Mouse (Mus musculus) right cerebral cortex, postnatal 14 days (tissue): ENCODE measurements around the gene Erich6.

ENCODE experiments used
- DNase-seq: peaks from one replicate; pipeline ENCODE4 v3.0.0; 2022

Gene Erich6

DNA sequence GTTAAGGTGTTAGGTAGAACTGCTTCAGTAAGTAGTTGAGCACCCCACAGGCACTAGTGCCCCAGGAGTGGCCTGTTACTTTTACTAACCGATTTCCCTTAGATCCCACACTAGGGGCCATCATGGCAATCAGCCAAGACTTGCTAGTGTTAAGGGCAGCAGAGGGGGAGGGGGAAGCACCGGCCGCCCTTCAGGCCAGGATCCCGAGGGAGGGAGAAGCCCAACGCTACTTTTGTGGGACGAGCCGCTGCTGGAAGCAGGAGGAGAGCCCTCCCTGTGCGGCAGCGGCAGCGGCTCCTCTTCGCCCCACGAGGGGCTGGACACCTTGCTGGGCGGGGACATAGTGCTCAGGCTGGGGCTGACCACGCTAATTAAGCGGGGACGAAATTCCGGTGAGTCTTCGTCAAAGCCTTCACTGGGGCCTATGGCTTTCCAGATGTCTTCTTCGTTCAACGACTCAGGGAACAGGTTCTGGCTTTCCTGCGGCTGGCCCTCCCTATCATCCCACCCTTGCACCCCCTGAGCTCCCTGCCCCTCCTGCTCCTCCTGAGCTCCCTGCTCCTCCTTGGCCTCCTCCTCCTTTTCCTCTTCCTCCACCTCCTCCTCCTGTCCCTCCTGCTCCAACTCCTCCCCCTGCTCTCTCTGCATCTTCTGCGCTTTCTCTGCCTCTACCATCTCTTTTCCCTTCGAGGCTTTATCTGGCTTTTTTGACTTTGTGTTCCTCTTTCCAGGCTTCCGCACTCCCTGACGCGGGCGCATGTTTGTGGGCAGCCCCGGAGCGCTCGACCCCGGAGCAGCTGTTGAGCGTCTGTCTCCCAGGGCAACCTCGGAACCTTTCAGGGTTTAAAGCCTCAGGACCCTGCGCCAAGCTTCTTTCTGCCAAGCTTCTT is at the start of gene Erich6:
Gene Erich6, minus strand, starts transcription at position 802 of the 890 bp plus-strand sequence.
- peak; percentile 17 for DNase-seq

DNA sequence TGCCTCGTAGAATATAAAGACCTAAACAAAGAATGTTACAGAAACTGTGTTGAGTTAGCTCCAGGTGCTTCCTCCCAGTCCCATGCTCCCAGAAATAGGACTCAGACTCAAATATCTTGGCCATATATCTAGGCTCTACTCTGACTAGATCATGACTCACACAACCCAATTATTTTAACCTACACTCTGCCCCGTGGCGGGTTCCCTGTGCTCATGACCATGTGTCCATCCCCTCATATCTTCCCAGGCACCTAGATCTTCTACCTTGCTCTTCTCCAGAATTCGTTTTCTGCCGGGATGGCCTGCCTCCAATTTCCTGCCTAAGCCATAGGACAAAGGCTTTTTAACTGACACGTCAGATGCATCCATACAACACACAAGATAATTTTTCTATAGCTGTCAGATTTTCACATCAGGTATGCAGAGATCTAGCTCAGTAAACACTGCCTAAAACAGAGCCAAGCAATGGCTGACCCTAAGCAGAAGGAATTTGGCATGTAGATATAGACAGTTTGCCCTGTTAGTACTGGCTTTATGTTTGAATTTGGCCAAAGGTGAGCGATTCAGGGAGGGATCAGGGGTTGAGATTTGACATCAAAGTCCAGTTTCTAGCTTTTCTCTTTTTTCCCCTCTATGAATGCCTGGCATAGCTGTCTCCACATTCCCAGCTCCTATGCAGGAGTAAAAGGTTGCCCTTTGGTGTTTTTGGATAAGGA is 49.4 kb upstream of the Erich6 start:
- no peak for DNase-seq

- DNase-seq = no peak
Observed at GRCm38 (mm10) chr3:58685396-58685795, 48.4 kb upstream of the Erich6 start.

- no peak for DNase-seq
Observed at GRCm38 (mm10) chr3:58683346-58683745, 46.3 kb upstream of the Erich6 start.

DNA sequence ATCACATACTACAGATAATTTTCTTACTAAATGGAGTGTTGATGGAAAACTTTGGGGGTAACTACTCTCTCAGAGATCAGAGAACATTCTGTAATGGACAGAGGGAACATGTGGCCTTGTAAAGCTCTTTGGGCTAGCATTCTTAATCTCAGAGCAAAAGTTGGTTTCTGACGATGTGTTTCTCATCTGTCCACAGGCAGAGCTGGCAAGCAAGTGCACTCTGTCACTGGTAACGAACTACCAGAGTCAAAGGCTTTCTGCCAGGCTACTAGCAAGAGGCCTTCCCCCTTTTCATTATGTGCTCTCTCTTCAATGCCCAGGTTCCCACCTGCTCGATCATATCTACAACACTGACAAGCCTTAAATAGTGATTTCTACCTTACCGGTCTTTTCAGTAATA is 45.3 kb upstream of the Erich6 start:
- DNase-seq = no peak

DNA sequence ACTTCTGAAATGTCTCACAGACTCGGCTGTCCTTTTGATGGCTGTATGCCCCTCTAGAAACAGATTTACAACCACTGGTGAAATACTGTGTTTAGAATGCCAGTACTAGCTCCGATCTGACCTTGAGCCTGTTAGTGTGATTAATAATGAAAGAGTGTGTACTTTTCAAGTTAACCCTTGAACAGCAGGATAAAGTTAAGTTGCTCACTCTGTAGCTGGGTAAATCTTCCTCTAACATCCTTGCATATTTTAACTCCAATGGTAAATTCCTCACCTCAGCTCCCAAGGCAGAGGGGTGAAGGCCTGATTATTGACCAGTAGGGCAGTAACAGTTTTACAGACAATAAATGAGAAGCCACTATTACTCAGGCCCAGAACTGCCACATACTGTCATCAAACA is 44.8 kb upstream of the Erich6 start:
- DNase-seq = no peak

DNA sequence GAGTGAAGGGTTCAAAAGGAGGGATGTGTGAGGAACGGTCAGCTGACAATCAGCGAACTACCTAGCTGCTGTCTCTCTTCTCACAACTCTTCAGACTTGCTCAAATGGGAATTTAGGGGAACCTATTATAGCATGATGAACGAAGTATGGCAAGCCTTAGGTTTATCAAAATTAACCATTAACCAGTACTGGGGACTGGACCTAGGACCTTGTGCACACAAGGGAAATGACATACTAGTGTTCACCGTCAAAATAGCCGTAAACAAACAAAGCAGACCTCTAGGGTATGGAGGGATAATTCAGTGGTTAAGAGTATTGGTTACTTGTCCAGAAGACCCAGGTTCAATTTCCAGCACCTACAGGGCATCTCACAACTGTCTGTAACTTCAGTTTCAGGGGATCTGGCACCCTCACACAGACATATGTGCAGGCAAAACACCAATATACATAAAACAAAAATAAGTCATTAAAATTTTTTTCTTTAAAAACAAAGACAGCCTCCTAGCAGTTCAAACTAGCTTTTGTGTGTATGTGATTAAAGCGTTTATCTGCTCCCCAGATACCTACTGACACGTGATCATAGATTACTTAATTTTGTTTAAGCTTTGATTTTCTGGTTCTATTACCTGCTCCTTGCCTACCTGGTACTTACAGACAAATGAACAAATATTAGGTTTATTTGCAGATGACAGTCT is 44.1 kb upstream of the Erich6 start:
- no peak for DNase-seq

GRCm38 (mm10) chr3:58679996-58680395 is 43.0 kb upstream of the Erich6 start:
- DNase-seq = no peak

DNA sequence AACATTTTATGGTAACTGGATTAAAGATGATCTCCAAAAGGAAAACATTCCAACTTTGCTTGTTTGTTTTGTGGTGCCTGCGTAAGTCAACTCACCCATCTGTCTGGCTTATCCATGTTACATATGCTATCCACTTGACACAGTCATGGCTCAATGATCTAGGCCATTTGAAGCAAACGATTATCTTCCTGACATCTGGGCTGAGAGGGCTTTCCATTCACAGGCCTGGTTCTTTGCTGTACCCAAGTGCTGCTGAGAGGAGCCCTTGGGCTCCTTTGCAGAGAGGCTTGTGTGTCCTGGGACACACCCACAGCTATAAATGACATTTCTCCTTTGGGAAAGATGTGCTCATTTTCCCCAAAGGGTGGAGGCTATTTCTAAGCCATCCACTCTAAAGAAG is 41.9 kb upstream of the Erich6 start:
- no peak for DNase-seq

DNA sequence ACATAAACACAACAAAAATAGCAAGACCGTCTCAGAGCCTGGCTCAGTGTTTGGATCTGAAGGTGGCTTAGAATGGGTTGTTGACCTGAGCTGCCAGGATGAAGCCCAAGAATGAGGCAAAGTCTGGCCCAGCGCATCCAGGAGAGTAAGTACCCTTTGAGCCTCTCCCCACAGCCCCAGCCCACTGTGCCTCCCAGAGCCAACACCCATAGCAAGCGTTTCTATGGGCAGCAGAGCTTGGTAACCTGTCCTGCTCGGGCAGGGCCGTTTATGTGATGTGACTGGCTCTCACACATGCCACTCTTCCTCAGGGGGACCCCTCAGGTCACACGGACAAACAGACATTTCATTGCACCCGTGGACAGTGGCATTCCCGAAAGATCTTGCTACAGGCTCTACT is 41.4 kb upstream of the Erich6 start:
- DNase-seq = no peak

DNA sequence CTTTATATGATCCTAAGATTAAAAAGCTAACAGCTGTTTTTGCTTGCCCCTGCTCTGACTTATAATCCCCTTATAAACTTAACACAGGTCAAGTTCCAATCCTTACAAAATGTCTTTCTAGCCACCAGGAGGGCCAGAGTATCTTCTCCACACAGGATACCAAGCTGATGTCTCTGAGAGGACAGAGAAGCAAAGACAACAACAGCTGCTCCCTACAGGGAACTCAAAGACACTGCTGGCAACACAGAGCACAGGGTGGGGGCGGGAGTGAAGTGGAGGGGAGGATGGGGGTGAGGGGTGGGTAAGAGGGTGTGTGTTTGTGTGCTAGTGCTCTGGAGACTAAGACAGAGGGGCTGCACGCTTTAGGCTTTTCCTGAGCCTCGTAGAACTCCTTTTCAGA is 40.6 kb upstream of the Erich6 start:
- no peak for DNase-seq

- DNase-seq = no peak
Observed at GRCm38 (mm10) chr3:58673295-58673694, 36.3 kb upstream of the Erich6 start.

DNA sequence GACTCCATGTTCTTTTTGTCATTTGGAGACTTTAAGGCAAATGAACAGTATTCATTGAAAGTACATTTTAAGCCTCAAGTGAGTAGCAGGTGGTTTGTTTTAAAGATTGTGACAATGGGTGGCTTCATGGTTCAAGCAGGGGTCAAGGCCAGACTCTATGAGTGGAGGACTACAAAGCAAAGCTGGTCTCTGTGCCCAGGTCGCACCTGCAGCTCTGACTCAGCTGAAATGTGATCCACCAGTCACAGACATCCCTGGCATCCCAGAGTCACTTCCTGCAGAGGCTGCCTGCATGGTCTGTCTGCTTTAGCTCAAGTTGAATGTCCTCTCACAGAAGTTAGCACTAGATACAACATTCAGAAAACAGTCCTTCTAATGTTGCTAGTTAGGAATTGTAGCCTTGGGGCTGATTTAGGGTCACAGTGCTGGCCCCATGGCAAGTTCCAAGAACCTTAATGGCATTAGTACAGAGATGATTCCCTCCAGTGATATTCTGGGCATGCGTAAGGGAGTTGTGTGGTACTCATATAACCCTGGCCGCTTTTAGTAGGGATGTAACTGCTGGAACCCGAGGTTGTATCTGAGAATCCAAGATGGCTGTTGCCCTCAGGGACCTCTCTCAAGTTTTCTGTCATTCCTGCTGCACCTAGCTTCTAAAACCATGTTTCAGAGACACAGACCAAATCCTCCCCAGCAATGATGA is 35.6 kb upstream of the Erich6 start:
- DNase-seq = no peak

DNA sequence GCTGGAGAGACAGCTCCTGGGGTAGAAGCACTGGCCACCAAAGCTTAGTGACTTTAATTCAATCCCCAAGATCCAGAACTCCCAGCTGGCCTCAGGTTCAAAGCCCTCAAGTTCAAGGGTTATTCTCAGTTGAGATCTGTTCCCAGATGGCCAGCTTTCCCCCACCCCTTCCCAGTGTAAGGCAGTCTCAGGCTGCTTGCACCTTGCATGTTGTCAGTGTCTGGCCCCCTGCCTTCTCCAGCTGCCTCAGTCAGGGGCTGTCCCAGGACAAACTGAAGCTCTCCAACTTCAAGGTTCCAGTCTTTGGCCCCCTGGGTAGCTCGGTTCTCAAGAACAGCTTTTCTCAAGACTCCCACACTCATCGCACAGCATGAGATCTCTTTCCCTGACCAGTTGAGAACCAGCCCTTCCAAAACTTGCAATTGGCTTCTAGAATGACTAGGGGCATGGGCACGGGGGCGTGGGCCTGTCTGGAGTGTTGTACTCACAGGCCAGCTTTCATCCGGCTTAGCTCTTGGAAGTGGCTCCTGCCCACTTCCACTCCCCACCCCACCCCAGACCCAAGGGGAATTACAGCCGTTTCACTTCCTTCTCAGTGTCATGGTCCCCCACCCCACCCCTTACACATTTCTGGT is 34.7 kb upstream of the Erich6 start:
- DNase-seq = no peak

DNA sequence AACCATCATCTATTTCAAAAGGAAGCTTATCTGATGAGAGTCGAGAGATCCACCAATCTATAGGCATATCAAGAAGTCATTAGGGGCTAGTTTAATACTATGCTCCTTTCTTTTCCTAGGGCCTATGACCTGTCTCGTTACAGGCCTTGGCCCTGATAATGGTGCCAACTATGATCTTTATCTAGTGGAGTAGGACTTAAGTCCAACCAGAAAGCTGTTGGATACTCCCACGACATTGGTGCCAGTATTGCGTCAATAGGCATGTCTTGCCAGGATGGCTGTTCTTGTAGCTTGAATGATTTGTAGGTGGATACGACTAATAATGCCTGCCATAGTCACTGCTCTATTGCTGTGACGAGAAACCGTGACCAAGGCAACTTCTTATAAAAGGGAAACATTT is 27.0 kb upstream of the Erich6 start:
- no peak for DNase-seq

GRCm38 (mm10) chr3:58660636-58661035 is 23.6 kb upstream of the Erich6 start:
- DNase-seq = no peak

DNA sequence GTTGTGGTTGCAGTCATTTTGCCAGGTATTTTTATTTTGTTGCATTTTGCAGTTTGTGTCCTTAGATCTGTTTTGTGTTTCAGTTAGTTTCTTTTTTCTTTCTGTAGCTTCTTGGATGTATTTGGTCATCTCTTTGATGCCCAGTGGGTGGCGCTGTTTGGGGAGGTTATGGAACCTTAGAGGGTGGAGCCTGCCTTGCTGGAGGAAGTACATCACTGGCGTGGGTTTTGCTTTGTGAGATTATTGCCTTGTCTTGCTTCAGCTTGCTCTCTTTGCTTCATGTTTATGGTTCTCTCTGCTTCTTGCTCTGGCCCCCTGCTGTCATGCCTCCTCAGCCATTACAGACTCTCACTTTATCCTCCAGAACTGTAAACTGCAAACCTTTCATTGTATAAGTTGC is 20.3 kb upstream of the Erich6 start:
- DNase-seq = peak; percentile 54

DNA sequence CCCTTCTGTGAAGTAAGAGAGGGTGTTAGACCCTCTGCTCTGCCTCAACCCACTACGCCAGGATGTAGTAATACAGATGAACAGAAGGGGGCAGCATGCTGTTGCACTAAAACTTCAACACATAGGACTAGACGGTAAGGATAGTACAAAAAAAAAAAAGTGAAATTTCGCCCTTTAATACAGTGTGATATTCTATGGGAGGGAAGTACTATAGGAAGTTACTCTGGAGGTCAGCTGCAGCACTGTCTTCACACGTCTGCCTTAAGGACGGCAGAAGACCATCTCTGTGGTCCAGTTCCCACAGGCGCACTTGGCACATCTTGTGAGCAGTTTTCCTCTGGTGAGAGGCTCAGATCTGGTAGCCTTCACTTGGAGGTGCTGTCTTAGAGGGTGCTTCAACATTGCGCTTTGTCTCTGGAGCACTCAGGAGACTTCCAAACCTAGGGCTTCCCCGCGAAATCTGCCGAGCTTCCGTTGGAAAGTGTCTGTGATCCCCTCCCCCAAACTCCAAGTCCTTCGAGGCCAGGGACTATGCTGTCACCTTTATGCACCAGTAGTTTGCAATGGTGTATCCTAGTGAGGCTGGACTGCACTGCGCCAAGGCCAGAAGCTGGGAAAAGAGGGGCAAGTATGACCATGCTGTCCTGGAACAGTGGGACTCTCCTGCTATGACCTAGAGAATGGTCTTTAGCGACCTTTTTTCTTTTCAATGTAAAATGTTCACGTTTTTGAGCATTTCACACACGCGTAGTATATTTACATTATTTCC is 18.5 kb upstream of the Erich6 start:
- DNase-seq = peak; percentile 57

DNA sequence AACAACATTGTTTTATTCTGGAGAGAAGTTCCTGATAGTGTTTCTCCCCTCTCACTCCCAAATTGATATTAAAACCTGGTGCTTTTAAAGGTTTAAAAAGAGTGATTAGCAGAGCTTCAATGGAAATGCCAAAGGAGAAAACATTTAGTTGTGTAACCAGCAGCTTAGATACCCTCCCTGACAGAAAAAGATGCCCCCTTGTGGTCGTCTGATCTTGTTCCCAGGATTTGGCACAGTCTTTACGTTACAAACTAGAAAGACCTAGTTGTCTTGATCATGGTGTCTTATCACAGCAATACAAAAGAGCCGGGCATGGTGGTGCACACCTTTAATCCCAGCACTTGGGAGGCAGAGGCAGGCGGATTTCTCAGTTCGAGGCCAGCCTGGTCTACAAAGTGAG is 16.9 kb upstream of the Erich6 start:
- DNase-seq = no peak

DNA sequence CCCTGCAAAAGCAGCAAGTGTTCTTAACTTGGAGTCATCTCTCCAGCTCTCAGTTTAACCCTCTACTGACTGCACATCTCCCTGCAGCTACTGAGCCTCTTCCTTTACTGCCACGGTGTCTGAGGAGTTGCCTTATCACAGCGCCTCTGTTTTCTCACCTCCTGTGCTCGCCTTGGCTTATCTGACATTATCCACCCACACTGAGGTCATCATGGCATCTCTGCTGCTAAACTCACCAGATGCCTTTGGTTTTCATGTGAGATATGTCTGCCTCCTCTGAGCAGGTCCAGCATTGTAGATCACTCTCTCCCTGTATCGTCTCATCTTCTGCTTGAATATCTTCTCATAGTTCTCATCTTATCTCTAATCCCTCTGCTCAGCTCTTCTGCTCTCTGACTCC is 13.3 kb upstream of the Erich6 start:
- DNase-seq = no peak

DNA sequence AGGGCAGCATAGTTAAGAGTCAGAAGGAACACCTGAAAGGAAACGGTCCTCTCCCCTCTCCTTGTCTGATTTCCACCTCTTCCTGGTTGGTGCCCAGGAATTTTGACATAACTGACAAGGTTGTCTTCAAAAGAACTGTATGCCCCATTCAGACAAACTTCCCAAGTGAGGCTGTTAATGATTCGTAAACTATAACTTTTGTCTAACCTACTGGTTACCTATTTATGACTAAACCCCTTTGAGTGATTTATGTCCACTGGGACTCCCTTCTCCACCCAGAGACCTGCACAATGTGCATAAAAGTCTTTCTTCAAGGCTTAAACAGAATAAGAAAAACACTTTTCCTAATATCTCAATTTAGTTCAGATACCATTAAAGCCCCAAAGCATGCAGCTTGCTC is 10.2 kb upstream of the Erich6 start:
- DNase-seq = no peak

DNA sequence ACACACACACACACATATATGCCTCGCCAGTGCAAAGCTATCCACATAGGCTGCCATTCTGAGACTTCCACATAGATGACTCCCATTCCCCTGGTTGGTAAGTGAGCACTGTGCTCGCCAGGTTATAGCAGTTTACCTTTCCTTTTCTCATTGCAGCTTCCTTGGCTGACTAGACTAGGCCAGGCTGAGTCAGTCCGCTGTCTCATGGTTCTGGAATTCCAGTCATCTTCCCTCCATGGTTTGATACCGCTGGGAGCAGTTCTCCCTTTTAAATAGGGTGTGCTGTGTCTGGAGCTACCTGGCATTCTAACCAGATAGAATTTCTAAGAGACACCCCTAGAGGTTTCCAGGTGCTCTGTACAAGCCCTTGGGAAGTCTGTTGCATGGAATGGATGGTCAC is 9.2 kb upstream of the Erich6 start:
- no peak for DNase-seq
